Mouse (Mus musculus): ENCODE results near the gene Npw.
A peak's percentile ranks its signal among the peaks of the same experiment; 100 is the strongest.
"Not testable (repeated sequence)": the region's sequence is repeated elsewhere in the genome, so short reads cannot be mapped to it uniquely, and the experiment has no call there.

The Npw gene

GRCm38 (mm10) chr17:24671346-24671745 is 13.1 kb upstream of the Npw start:
- no peak for DNase-seq (ENCODE audit: low spot score)

GRCm38 (mm10) chr17:24670246-24670844 is 12.1 kb upstream of the Npw start:
- no peak for DNase-seq (ENCODE audit: low spot score)

GRCm38 (mm10) chr17:24669545-24670245 is 11.4 kb upstream of the Npw start, which contains the start of gene Zfp598:
Zfp598 (plus strand) TSS chr17:24669687.
- peak; percentile 97 for DNase-seq (ENCODE audit: low spot score)

- not testable (repeated sequence) for DNase-seq (ENCODE audit: low spot score)
These were observed 10.9 kb upstream of the Npw start for GRCm38 (mm10) chr17:24669214-24669544.

- no peak for DNase-seq (ENCODE audit: low spot score)
These were observed 9.2 kb upstream of the Npw start for GRCm38 (mm10) chr17:24667416-24667815.

- not testable (repeated sequence) for DNase-seq (ENCODE audit: low spot score)
These were observed 8.8 kb upstream of the Npw start for GRCm38 (mm10) chr17:24667011-24667410.

GRCm38 (mm10) chr17:24654969-24655368 is 3.3 kb downstream of the Npw start:
- no peak for DNase-seq (ENCODE audit: low spot score)

- DNase-seq (ENCODE audit: low spot score), result peak; percentile 91
These were observed 4.1 kb downstream of the Npw start for GRCm38 (mm10) chr17:24653967-24654710.

- DNase-seq (ENCODE audit: low spot score), result no peak
These were observed 6.4 kb downstream of the Npw start for GRCm38 (mm10) chr17:24651835-24652234.

GRCm38 (mm10) chr17:24650766-24651165 is 7.5 kb downstream of the Npw start:
- DNase-seq (ENCODE audit: low spot score), result no peak

- DNase-seq (ENCODE audit: low spot score), result no peak
These were observed 8.1 kb downstream of the Npw start, which contains the start of gene Slc9a3r2 for GRCm38 (mm10) chr17:24650070-24650616. Slc9a3r2 (minus strand) TSS chr17:24650327.

- peak; percentile 74 for DNase-seq (ENCODE audit: low spot score)
These were observed 8.6 kb downstream of the Npw start for GRCm38 (mm10) chr17:24649581-24650069.

- no peak for DNase-seq (ENCODE audit: low spot score)
These were observed 9.4 kb downstream of the Npw start for GRCm38 (mm10) chr17:24648731-24649377.

- DNase-seq (ENCODE audit: low spot score), result no peak
These were observed 10.8 kb downstream of the Npw start for GRCm38 (mm10) chr17:24647493-24647892.

- DNase-seq (ENCODE audit: low spot score), result no peak
These were observed 11.9 kb downstream of the Npw start for GRCm38 (mm10) chr17:24646381-24646780.

- DNase-seq (ENCODE audit: low spot score), result no peak
These were observed 12.3 kb downstream of the Npw start for GRCm38 (mm10) chr17:24645916-24646315.

- DNase-seq (ENCODE audit: low spot score), result no peak
These were observed 13.2 kb downstream of the Npw start for GRCm38 (mm10) chr17:24644875-24645721.

GRCm38 (mm10) chr17:24644030-24644715 is 14.1 kb downstream of the Npw start:
- no peak for DNase-seq (ENCODE audit: low spot score)

GRCm38 (mm10) chr17:24642791-24643343 is 15.4 kb downstream of the Npw start:
- DNase-seq (ENCODE audit: low spot score), result no peak

GRCm38 (mm10) chr17:24641944-24642343 is 16.3 kb downstream of the Npw start:
- DNase-seq (ENCODE audit: low spot score), result no peak

All from testis, postnatal 10 days (tissue).